Mouse (Mus musculus) brown adipose tissue, adult 24 weeks (tissue): Measurements from ENCODE around the gene Adprh. TPM values are rescaled to one million over a fixed set of nuclear protein-coding genes. Genes with fewer than 3 reads are reported as not detected.
A peak's percentile ranks its signal among the peaks of the same experiment; 100 is the strongest.
"Not testable (repeated sequence)": the region's sequence is repeated elsewhere in the genome, so short reads cannot be mapped to it uniquely, and the experiment has no call there.

Experiments
- H3K27ac ChIP-seq: fragments of 200-500 bp; replicated peaks from 2 replicates; pipeline ENCODE4 v1.5.1; 2012; ENCODE audit warnings: low read depth, mild to moderate bottlenecking, low read length
- H3K4me1 ChIP-seq: fragments of 200-500 bp; 2 replicates; pipeline ENCODE4 v1.6.1; 2012; ENCODE audit warnings: low read length, mixed read lengths; ENCODE audit not compliant: control insufficient read depth, insufficient read depth, insufficient read length
- H3K4me3 ChIP-seq: fragments of 200-500 bp; 2 replicates; pipeline ENCODE4 v1.5.1; 2012; ENCODE audit warnings: low read depth, mild to moderate bottlenecking, low read length, moderate library complexity; ENCODE audit not compliant: insufficient read depth
- polyA plus RNA-seq: library from polyadenylated mRNA; stranded (reverse); fragments of >200 nt; gene quantifications from 2 replicates; pipeline ENCODE4 v1.2.4, GENCODE M21; 2012; ENCODE audit not compliant: missing spikeins, insufficient read depth, insufficient read length

Adprh gene
- polyA plus RNA-seq, 1 experiment: 15.4 TPM

DNA sequence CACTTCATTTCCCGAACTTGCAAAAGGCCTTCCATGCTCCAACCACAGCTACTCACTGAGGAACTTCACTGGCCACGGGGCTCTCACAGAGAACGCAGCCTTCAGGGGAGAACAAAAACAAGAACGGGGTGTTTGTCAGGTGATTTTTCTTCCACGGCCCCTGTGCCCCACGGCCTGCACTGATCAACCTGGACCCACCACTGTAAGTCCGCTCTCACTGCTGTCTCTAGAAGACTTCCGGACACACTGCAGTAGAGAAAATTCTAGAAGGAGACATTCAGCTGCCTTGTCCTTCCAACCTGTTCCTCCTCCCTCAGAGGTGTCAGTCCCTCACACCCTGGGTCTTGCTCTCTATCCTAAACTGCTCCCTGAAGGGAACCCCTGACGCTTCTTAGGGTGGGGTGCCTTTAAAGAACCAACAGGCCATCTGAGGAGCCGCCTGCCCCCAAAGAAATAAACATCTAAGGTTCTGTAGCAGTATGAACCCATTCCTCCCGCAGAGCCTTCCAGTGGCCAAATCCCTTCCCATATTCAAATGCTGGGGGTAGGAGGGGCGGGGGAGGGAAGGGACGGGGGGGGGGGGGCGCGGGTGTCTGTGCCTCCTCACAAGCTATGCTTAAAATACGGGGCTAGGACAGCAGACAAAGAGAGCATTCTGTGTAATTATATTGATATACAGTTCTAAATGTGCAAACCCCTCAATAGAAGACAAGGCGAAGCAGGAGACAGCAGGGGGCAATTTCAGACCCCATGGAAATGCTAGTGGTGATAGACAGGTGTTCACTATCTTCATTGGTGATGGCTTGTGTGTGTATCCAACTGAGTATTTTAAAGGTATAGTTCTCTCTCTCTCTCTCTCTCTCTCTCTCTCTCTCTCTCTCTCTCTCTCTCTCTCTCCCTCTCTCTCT, 3.3 kb upstream of the Adprh start, which contains the start of gene Cd80:
TSS of gene Cd80 (plus strand) at position 51 of the 908 bp plus-strand sequence.
- Histone ChIP-seq H3K4me3 (no peak within 1 kb of the TSS), H3K27ac (no peak within 1 kb of the TSS), H3K4me1 (no peaks in the 10 kb centered on the region)

DNA sequence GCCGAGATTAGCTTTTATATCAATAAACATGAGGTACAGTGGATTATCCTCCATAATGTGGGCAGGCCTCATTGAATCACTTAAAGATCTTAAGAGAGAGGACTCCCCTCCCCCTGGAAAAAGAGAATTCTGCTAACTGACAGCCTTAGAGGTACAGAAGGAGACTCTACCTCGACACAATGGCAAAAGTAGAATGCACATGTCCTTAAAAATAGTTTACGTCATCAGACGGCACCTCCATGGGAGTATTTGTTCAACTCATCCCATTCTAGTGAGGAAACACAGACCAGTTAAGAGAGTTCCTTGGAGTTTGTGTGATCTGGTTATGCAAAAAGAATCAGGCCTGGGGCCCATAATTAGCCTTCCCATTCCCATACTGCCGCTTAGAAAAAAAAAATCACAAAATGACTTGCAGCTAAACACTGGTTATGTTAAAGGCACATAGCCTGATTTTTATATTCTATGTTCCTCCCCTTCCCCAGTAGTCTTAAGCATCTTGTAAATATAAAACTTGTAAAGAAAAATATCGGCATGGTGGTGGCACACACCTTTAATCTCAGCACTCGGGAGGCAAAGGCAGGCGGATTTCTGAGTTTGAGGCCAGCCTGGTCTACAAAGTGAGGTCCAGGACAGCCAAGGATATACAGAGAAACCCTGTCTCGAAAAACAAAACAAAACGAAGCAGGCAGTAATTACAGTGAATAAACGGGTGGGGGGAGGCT, 2.2 kb upstream of the Adprh start:
- Histone ChIP-seq H3K27ac (no peak overlapping the region), H3K4me3 (no peak overlapping the region), H3K4me1 (no peaks in the 10 kb centered on the region)

DNA sequence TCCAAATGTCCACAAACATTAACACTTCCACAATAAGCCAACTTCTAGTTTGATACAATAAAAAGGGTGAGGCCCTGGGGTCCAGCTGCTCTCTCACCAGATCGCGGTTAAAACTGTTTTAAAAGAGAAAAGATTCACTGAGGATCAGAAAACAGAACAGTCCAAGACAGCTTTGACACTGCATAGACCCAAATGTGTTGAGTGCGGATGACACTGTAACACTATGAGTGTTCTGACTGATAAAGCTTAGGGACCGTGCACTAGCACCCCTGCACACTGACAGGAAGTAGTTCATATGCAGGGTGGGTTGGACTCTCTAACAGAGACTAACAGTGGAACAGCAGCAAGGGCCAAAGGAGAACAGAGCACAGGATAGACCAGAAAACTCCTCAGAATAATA, 1.4 kb upstream of the Adprh start:
- no peak overlapping the region for H3K4me3 ChIP-seq
- H3K27ac ChIP-seq: no peak overlapping the region
- no peaks in the 10 kb centered on the region for H3K4me1 ChIP-seq

DNA sequence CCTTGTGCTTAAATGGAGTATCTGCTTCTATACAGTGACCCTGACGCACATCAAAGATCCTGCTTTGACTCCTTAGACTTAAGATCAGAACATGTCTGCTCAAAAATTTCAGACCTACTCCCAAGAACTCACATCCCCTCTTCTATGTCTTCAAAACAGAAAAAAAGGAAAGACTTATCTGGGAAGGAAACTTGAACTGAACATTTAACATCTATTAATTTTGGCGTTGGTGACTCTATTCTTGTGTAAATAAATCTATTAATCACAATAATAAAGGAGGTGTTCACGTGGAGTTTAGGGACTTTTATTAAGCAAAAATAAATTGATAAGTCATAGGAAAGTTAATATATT, 675 bp upstream of the Adprh start:
- no peaks in the 10 kb centered on the region for H3K4me1 ChIP-seq

DNA sequence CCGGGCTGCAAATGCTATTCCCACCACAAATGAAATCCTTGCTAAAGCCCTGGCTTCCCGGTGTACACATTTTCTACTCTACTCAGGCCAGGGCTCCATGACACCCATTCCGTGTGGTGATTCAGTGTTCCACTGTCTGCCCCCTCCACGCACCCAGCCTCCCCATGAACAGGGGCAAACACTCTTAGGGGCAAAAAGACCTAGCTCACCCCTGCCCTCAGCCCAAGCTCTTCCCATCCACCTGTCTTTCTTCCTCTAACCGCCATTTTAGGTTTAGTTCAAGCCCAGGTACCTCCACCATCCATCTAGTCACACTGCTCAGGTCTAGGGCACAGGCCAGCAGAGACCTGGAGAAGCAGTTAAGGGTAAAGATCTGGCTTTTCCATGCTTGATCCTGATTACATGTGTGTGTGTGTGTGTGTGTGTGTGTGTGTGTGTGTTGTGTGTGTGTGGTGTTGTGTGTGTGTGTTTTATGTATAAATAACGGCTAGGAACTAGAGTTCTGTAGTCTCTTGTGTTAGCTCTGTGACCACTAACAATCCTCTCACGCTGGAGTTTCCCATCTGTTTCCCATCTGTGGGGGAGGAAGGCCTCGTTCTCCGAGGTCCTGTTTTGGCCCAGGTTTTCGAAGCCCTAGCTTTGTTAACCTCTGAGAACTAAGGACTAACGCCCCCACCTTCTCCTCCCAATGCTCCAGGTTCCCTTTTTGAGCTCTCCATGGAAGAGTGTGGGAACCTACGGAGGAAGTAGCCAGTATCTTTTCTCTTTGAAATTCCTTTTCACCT, 890 bp downstream of the Adprh start:
- peak overlapping the region; percentile 87 for H3K4me3 ChIP-seq
- no peaks in the 10 kb centered on the region for H3K4me1 ChIP-seq
- peak overlapping the region; percentile 71 for H3K27ac ChIP-seq

More for the DNA sequence above, 675 bp upstream of the Adprh start:
- peak overlapping the region; percentile 93 for H3K27ac ChIP-seq
- H3K4me3 ChIP-seq: peak overlapping the region; percentile 87

DNA sequence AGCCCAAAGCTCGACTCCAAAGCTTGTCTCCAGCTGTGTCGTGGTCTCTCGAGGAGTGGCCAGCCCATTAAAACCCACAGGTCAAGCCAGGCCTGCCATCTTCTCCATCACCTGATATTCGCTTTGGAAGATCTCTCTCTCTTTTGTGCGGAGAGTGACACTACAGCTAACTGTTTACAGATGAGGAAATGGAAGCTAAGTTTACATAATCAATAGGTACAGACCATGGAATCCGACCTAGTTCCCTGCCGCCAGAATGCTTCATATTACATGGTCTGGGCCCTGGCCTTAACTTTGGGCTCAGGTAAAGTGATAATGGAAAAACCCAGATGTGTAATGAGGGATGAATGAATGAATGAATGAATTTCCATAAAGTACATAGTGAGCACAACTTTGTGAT, 1.8 kb downstream of the Adprh start:
- H3K27ac ChIP-seq: no peak overlapping the region
- H3K4me1 ChIP-seq: no peaks in the 10 kb centered on the region
- no peak overlapping the region for H3K4me3 ChIP-seq

DNA sequence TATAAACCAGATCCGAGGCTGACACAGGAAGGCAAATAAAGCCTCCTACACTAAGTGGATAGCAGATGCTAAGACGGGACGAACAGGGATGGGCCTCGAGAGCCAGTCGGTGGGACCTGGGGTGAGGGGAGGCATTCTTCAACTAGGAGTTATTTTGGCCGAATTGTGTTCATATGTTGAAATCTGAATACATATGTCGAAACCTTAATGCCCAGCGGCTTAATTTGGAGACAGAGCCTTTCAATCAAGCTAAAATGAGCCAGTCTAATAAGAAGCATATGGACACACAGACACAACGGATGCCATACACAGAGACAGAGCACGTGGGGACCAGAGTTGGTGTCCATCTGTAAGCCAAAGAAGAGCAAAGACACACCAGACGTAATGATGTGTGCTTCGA, 4.0 kb downstream of the Adprh start:
- H3K4me3 ChIP-seq: no peak overlapping the region
- no peak overlapping the region for H3K27ac ChIP-seq
- H3K4me1 ChIP-seq: no peaks in the 10 kb centered on the region

DNA sequence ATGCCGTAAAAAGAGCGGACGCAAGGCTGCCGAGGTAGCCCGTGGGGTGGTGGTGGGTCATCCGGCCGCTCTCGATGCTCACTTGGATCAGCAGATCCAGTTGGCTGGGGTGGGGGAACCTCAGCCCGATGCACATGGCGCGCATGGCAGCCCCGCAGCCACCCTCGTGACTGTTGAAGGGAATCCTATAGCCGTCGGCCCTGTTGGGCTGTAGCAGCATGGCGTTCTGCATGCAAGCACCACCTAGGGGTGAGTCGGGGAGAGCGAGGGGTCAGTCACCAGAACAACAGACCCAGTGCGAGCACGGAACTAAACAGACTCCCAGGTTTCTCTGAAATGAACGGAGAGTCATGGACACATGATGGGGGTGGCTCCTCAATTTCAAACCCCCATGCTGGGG, 5.1 kb downstream of the Adprh start:
- Histone ChIP-seq H3K27ac (no peak overlapping the region), H3K4me3 (no peak overlapping the region), H3K4me1 (no peaks in the 10 kb centered on the region)

DNA sequence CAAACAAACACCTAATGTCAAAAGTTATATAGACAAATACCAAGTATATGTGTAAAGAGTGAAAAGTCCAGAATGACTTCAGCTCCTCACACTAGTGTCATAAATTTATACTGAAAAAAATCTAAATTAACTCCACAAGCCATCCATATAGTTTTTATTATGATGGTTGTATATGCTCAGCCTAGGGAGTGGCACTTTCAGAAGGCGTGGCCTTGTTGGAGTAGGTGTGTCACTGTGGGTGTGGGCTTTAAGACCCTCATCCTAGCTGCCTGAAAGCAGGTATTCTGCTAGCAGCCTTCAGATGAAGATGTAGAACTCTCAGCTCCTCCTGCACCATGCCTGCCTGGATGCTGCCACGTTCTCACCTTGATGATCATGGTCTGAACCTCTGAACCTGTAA, 6.4 kb downstream of the Adprh start:
- H3K27ac ChIP-seq, H3K4me3 ChIP-seq, H3K4me1 ChIP-seq: not testable (repeated sequence)

DNA sequence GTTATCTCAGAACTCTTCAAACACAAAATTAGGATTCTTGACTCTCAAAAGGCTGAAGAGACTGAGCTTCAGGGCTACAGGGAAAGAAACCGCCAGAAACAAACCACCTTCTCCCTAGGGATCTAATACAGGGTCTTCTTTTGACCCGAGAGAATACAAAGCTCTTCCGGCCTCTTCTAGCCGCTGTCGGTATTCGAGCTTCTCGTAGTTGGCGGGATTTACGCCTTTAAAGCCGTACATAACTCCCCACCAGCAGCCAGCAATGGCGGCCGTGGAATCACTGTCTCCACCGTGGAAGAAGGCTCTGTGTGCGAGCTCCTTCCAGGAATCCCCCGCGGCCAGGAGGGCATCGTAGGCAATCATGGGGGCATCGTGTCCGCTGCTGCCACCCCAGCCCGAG, 6.9 kb downstream of the Adprh start:
- no peak overlapping the region for H3K4me3 ChIP-seq
- H3K4me1 ChIP-seq: no peaks in the 10 kb centered on the region
- no peak overlapping the region for H3K27ac ChIP-seq

DNA sequence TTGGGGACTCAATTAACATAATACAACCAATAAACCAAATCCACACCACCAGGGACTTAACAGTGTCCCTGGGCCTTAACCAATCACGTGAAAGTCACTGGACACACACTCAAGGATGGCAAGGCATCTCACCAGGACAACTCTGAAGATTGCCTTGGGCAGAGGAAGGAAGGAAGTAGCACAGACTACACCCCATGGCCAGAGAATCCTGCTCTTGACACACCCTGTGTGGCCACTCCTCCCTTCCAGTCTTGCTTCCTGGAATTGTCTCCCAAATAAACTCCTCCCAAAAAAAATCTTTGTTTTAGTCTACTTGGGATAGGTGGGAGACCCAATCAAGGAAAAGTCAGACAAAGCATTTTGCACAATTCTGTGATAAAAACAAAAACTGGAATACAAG, 7.5 kb downstream of the Adprh start:
- no peak overlapping the region for H3K27ac ChIP-seq
- H3K4me1 ChIP-seq: no peaks in the 10 kb centered on the region
- no peak overlapping the region for H3K4me3 ChIP-seq

DNA sequence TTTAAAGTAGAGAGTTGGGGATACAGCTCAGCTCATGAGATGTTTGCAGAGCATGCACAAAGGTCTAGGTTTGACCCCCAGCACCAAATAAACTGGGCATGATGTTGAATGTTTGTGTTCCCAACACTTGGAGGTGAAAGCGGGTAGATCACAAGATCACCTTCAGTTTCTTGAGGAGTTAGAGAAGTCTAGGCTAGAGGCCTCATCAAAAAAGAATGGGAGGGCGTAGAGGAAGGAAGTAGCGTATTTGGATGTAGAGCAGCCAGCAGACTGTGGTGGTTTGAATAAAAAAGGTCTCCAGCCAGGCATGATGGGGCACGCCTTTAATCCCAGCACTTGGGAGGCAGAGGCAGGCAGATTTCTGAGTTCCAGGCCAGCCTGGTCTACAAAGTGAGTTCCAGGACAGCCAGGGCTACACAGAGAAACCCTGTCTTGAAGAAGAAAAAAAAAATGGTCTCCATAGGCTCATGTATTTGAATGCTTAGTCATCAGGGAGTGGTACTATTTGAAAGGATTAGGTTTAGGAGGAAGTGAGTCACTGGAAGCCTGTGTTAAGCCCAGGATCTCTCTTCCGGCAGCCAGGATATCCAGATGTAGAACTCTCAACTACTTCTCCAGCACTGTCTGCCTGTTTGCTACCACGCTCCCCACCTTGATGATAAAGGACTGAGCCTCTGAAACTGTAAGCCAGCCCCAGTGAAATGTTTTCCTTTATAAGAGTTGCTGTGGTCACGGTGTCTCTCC, 8.6 kb downstream of the Adprh start:
- no peak overlapping the region for H3K4me3 ChIP-seq
- H3K27ac ChIP-seq: no peak overlapping the region
- no peaks in the 10 kb centered on the region for H3K4me1 ChIP-seq

DNA sequence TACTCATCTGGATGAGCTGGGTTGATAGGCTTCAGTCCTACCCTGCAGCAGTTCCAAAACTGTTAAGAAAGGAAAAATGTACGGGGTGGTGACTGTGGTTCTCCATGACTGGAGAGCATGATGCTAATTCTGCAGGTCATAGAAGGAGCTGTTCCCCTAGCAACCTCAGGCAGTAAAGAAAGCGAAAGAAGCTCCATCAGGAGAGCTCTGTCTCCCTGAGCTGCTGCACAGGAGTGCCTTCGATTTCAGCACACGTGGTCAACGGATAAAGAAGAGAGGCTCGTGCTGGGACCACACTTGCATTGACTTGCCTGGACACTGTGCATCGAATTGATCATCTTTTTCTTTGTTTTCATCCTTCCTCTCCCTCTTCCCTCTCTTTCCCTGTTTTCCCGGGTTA, 10.3 kb downstream of the Adprh start:
- Histone ChIP-seq H3K4me3 (no peak overlapping the region), H3K4me1 (no peaks in the 10 kb centered on the region), H3K27ac (no peak overlapping the region)

DNA sequence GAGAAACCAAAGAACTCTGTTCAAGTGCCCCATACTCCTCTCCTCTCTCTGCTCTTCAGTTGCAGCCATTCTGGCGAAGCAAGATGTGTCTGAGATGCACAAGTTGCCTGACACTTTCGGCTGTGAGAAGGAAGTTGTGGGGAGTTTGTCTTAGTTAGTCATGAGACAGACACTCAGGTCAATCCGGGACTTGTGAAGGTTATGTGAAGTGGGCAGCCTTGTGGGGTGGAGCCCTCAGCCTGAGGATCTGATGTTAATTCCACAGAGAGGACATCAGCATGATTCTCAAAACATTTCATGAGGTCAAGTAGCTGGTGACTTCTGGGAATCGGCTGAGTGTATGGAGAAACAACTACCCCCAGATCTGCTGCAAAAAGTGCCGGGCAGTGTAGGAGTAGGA, 10.9 kb downstream of the Adprh start:
- no peaks in the 10 kb centered on the region for H3K4me1 ChIP-seq
- no peak overlapping the region for H3K27ac ChIP-seq
- no peak overlapping the region for H3K4me3 ChIP-seq

DNA sequence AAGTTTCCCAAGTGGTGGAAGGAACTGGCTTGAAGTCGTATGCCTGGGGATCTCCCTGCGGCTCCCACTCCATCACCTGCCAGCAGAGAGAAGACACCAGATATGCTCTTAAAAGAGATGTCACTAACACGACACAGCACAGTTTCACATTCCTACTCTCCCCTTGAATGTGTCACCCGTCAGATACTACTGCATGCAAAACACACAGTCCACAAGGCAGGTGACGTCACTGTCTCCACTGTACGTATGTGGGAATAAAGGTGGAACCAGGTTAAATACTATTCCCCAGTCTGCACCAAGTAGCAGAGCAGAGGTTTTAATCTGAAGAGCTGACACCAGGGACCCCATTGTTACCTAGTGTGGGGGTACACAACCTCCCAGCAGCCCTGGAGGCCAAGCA, 12.1 kb downstream of the Adprh start:
- Histone ChIP-seq H3K27ac (no peak overlapping the region), H3K4me1 (no peaks in the 10 kb centered on the region), H3K4me3 (no peak overlapping the region)
